Mouse (Mus musculus) left cerebral cortex, postnatal 14 days (tissue): ENCODE data around the gene Sp8. TPM values are rescaled to one million over a fixed set of nuclear protein-coding genes. Genes with fewer than 3 reads are reported as not detected.
A peak's percentile ranks its signal among the peaks of the same experiment; 100 is the strongest.

ENCODE experiments used
- DNase-seq, 2 experiments: peaks; one replicate each; pipeline ENCODE4 v3.0.0; 2021 to 2022; ENCODE audit warnings: low spot score in 2 of 2, mixed read lengths in 1 of 2
- intact Hi-C: fragments of 180-260 bp; cut with DNase I; formaldehyde crosslinking; loops from one replicate; pipeline ENCODE4 v1.15.1; 2025
- long read RNA-seq, 2 experiments: library from polyadenylated mRNA; stranded (forward); transcript quantifications; one replicate each; pipeline ENCODE4 v2.0.0; 2021
- total RNA-seq, 2 experiments: library from RNA; stranded (reverse); gene quantifications; 2 replicates each; pipeline ENCODE4 v1.2.3; 2021

The Sp8 gene
- total RNA-seq: 1 to 10 TPM; 2.2 to 3.1 TPM
- long read RNA-seq, experiment 1, partial matches to known transcripts: 0 of 1 reads
- long read RNA-seq, experiment 1, other reads (novel, unspliced or antisense): 1 of 1 reads
- long read RNA-seq, experiment 2: 0 reads

- intact Hi-C loops: loop anchor here (10.0 kb wide), 2 partner anchors 541 to 1031 kb away; partner anchors contain the start of gene Sp4
- no peak for DNase-seq
These were observed at the start of gene Sp8 for GRCm38 (mm10) chr12:118846221-118846620. TSS of gene Sp8 (plus strand) at chr12:118846329.

- DNase-seq: no peak
- intact Hi-C loops: no loop called here
These were observed 34.7 kb upstream of the Sp8 start for GRCm38 (mm10) chr12:118811328-118811961.

GRCm38 (mm10) chr12:118814561-118814960, 31.6 kb upstream of the Sp8 start:
- intact Hi-C loops: no loop called here

GRCm38 (mm10) chr12:118816156-118816555, 30.0 kb upstream of the Sp8 start:
- intact Hi-C loops: no loop called here
- no peak for DNase-seq

More at GRCm38 (mm10) chr12:118814561-118814960, 31.6 kb upstream of the Sp8 start:
- DNase-seq: no peak

GRCm38 (mm10) chr12:118829881-118830280, 16.2 kb upstream of the Sp8 start:
- no peak for DNase-seq
- intact Hi-C loops: no loop called here

- intact Hi-C loops: no loop called here
- DNase-seq: no peak
These were observed 9.5 kb upstream of the Sp8 start for GRCm38 (mm10) chr12:118836411-118837341.

GRCm38 (mm10) chr12:118837361-118837760, 8.8 kb upstream of the Sp8 start:
- DNase-seq: no peak
- intact Hi-C loops: no loop called here

GRCm38 (mm10) chr12:118838260-118838659, 7.9 kb upstream of the Sp8 start:
- no peak for DNase-seq
- intact Hi-C loops: no loop called here

GRCm38 (mm10) chr12:118839398-118839797, 6.7 kb upstream of the Sp8 start:
- intact Hi-C loops: no loop called here
- no peak for DNase-seq

- intact Hi-C loops: loop anchor here (10.0 kb wide), 2 partner anchors 536 to 1026 kb away; partner anchors contain the start of gene Sp4
- no peak for DNase-seq
These were observed 5.8 kb upstream of the Sp8 start for GRCm38 (mm10) chr12:118840301-118840700.

- intact Hi-C loops: loop anchor here (10.0 kb wide), 2 partner anchors 536 to 1026 kb away; partner anchors contain the start of gene Sp4
- DNase-seq: no peak
These were observed 5.3 kb upstream of the Sp8 start for GRCm38 (mm10) chr12:118840861-118841260.

GRCm38 (mm10) chr12:118841381-118841922, 4.7 kb upstream of the Sp8 start:
- intact Hi-C loops: loop anchor here (10.0 kb wide), 2 partner anchors 537 to 1027 kb away; partner anchors contain the start of gene Sp4
- no peak for DNase-seq

- intact Hi-C loops: loop anchor here (10.0 kb wide), 2 partner anchors 537 to 1027 kb away; partner anchors contain the start of gene Sp4
- no peak for DNase-seq
These were observed 4.1 kb upstream of the Sp8 start for GRCm38 (mm10) chr12:118841971-118842550.

- intact Hi-C loops: loop anchor here (10.0 kb wide), 2 partner anchors 538 to 1028 kb away; partner anchors contain the start of gene Sp4
- no peak for DNase-seq
These were observed 3.3 kb upstream of the Sp8 start for GRCm38 (mm10) chr12:118842671-118843411.

GRCm38 (mm10) chr12:118844111-118844510, 2.0 kb upstream of the Sp8 start:
- no peak for DNase-seq
- intact Hi-C loops: loop anchor here (10.0 kb wide), 2 partner anchors 539 to 1029 kb away; partner anchors contain the start of gene Sp4

GRCm38 (mm10) chr12:118844841-118845240, 1.3 kb upstream of the Sp8 start:
- no peak for DNase-seq
- intact Hi-C loops: loop anchor here (10.0 kb wide), 2 partner anchors 540 to 1030 kb away; partner anchors contain the start of gene Sp4

- intact Hi-C loops: loop anchor here (10.0 kb wide), 2 partner anchors 541 to 1031 kb away; partner anchors contain the start of gene Sp4
- DNase-seq: no peak
These were observed 778 bp upstream of the Sp8 start for GRCm38 (mm10) chr12:118845351-118845750.

GRCm38 (mm10) chr12:118846649-118847321, 656 bp downstream of the Sp8 start:
- DNase-seq: peak in 1 of 2 experiments; percentile 30
- intact Hi-C loops: loop anchor here (10.0 kb wide), 2 partner anchors 542 to 1032 kb away; partner anchors contain the start of gene Sp4
